Mouse (Mus musculus) heart, postnatal 14 days (tissue): ENCODE measurements at regions not wholly inside any gene's neighbourhood (a gene's known extent, or its start where the extent isn't known, plus 50 kb on each side); places are given as distances from the start of the nearest gene placed in this dataset.

Experiments used
- microRNA-seq, 2 experiments: library from miRNA; unstranded; fragments of <30 nt; microRNA quantifications; one replicate each; pipeline ENCODE4 v1.2.0; 2021 to 2022

Small RNAs in the stretch of these regions (microRNA-seq; reads per million reads assigned to microRNA genes)
- 0 reads per million in 2 experiments for gene Gm25025
